Mouse (Mus musculus) megakaryocyte, embryonic 14.5 days (primary cell): ENCODE measurements around the gene Fam168a.

Source experiments
- FLI1 ChIP-seq: IDR thresholded peaks from 2 replicates; pipeline ENCODE4 v1.6.1; 2012; ENCODE audit warnings: low read length, inconsistent platforms, mixed read lengths
- GATA1 ChIP-seq: IDR thresholded peaks from 3 replicates; pipeline ENCODE4 v1.6.1; 2012; ENCODE audit warnings: mixed read lengths, low read length, inconsistent platforms, borderline replicate concordance

GRCm38 (mm10) chr7:100884460-100884859 is 178.0 kb downstream of the Fam168a start:
- TF ChIP-seq GATA1: no peak
- TF ChIP-seq FLI1: no peak
